Mouse (Mus musculus): ENCODE measurements around the gene Runx3. TPM values are rescaled to one million over a fixed set of nuclear protein-coding genes. Genes with fewer than 3 reads are reported as not detected.
A peak's percentile ranks its signal among the peaks of the same experiment; 100 is the strongest.

Runx3 gene
- polyA plus RNA-seq, 1 experiment from 2014 or later: 2.4 TPM

DNA sequence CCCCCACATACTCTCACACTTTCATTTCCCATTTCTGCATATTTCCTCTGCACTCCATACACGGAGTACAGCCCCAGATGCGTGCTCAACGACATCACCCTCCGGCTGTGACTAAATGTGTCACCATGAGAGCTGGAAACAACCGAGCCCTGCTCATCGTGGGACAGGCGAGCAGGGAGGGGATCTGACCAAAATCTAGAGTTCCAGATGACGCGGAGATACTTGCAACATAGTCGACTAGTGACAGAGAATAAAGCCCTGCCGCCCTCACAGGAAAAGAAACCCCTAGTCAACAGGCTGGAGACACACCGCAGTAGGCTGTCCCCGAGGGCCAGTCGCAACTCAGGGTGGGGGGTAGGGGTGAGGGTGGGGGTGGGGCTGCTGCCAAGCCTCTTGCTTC is 82.8 kb downstream of the Runx3 start:
- Histone ChIP-seq H3K27me3 (replicated peaks; ENCODE audit: control insufficient read depth, insufficient read depth, low read length) (peaks cover 30% of the 10 kb centered on the region), H3K4me2 (ENCODE audit: low read depth, low read length) (peak overlapping the region; percentile 64), H3K4me3 (ENCODE audit: low read depth, low read length) (peak overlapping the region; percentile 29), H3K36me3 (ENCODE audit: control insufficient read depth, insufficient read depth, low read length) (no peaks in the 10 kb centered on the region), H3K27ac (replicated peaks; ENCODE audit: low read depth, low read length) (no peak overlapping the region), H3K9ac (ENCODE audit: low read depth, low read length) (peak overlapping the region; percentile 37; the same call in 1 of the 2 replicates), H3K9me3 (ENCODE audit: control insufficient read depth, low read length) (no peaks in the 10 kb centered on the region), H3K4me1 (ENCODE audit: control insufficient read depth, insufficient read depth, low read length) (0 out of 2 replicates have a peak, but pooled peaks cover 5% of the 10 kb centered on the region)
- DNase-seq (ENCODE audit: low spot score): peak; percentile 44
- no peak for ATAC-seq (ENCODE audit: low read depth)
- WGBS: 5% methylated on average over 14 of the region's 14 CpGs

DNA sequence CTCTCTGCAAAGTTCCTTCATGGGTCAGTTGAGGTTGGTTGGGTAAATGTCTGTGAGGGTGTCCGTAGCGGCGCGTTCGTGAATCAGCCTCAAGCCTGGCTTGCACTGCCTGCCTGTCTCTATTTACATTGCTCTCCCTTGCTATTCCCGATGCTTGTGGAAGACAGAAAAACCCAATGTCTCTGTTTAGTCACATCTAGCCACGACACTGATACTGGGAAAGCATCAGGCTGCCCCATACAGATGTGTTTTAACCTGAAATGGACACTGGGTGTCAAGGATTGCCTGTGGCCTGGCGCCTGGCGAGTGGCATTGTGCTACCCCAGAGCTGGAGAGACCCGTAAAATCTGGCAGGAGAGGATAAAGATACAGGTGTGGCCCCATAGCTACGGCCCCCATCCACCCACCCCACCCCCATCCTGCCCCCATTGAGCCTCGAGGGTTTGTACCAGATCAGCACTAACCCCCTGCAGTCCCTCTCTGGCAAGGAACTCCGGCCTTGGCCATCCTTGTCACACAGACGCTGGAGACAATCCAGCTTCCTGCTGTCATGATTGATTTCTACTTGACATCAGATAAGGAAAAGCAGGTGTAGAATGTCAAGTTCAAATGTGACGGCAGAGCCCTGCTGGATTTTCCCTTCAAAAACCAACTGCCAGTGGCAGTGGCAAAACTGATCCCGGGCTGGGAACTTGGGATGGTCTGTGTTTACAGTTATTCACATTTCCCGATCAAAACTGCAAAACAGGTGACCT is 83.5 kb downstream of the Runx3 start:
- Histone ChIP-seq H3K27me3 (replicated peaks; ENCODE audit: control insufficient read depth, insufficient read depth, low read length) (peaks cover 30% of the 10 kb centered on the region), H3K4me2 (ENCODE audit: low read depth, low read length) (peak overlapping the region; percentile 64), H3K9me3 (ENCODE audit: control insufficient read depth, low read length) (no peaks in the 10 kb centered on the region), H3K4me3 (ENCODE audit: low read depth, low read length) (peak overlapping the region; percentile 29), H3K4me1 (ENCODE audit: control insufficient read depth, insufficient read depth, low read length) (0 out of 2 replicates have a peak, but pooled peaks cover 5% of the 10 kb centered on the region), H3K9ac (ENCODE audit: low read depth, low read length) (peak overlapping the region; percentile 37; the same call in 1 of the 2 replicates), H3K36me3 (ENCODE audit: control insufficient read depth, insufficient read depth, low read length) (no peaks in the 10 kb centered on the region), H3K27ac (replicated peaks; ENCODE audit: low read depth, low read length) (no peak overlapping the region)
- WGBS: 15% methylated on average over 17 of the region's 17 CpGs
- no peak for DNase-seq (ENCODE audit: low spot score)
- ATAC-seq (ENCODE audit: low read depth): no peak

DNA sequence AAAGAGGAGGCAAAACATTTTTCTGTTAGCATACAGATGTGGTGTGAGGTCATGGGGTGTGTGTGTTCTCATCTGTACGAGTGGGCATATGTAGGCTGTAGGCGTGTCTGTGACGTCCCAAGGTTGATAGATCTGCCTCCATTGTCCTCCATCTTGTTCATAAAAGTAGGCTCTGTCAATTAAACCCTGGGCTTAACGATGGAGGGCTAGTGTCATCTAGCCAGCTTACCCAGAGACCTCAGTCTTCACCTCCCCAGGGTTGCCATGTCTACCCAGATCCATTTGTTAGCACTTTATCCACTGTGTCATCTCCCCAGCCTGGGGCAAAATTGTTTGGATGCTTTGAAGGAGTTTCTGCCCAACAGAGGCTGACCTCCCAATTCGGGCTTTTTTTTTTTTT is 84.2 kb downstream of the Runx3 start:
- 58% methylated on average over 5 of the region's 5 CpGs for WGBS
- H3K27me3 ChIP-seq (replicated peaks; ENCODE audit: control insufficient read depth, insufficient read depth, low read length): peaks cover 30% of the 10 kb centered on the region
- no peak for ATAC-seq (ENCODE audit: low read depth)

GRCm38 (mm10) chr4:135205254-135205653 is 84.8 kb downstream of the Runx3 start:
- H3K4me2 ChIP-seq (ENCODE audit: low read depth, low read length): no peak overlapping the region
- no peaks in the 10 kb centered on the region for H3K36me3 ChIP-seq (ENCODE audit: control insufficient read depth, insufficient read depth, low read length)
- H3K4me1 ChIP-seq (ENCODE audit: control insufficient read depth, insufficient read depth, low read length): 0 out of 2 replicates have a peak, but pooled peaks cover 5% of the 10 kb centered on the region
- no peak for ATAC-seq (ENCODE audit: low read depth)
- 25% methylated on average over 5 of the region's 5 CpGs for WGBS
- peaks cover 30% of the 10 kb centered on the region for H3K27me3 ChIP-seq (replicated peaks; ENCODE audit: control insufficient read depth, insufficient read depth, low read length)
- DNase-seq (ENCODE audit: low spot score): no peak
- H3K27ac ChIP-seq (replicated peaks; ENCODE audit: low read depth, low read length): no peak overlapping the region
- H3K9me3 ChIP-seq (ENCODE audit: control insufficient read depth, low read length): peaks cover 1% of the 10 kb centered on the region; the same call in 1 of the 2 replicates
- no peak overlapping the region for H3K9ac ChIP-seq (ENCODE audit: low read depth, low read length)
- H3K4me3 ChIP-seq (ENCODE audit: low read depth, low read length): no peak overlapping the region

More for the DNA sequence above, 84.2 kb downstream of the Runx3 start:
- Histone ChIP-seq H3K4me1 (ENCODE audit: control insufficient read depth, insufficient read depth, low read length) (0 out of 2 replicates have a peak, but pooled peaks cover 5% of the 10 kb centered on the region), H3K4me2 (ENCODE audit: low read depth, low read length) (no peak overlapping the region), H3K27ac (replicated peaks; ENCODE audit: low read depth, low read length) (no peak overlapping the region), H3K4me3 (ENCODE audit: low read depth, low read length) (no peak overlapping the region), H3K9me3 (ENCODE audit: control insufficient read depth, low read length) (no peaks in the 10 kb centered on the region), H3K9ac (ENCODE audit: low read depth, low read length) (no peak overlapping the region), H3K36me3 (ENCODE audit: control insufficient read depth, insufficient read depth, low read length) (no peaks in the 10 kb centered on the region)
- no peak for DNase-seq (ENCODE audit: low spot score)

- WGBS: 2% methylated on average over 41 of the region's 47 CpGs
- no peak overlapping the region for H3K27ac ChIP-seq (replicated peaks; ENCODE audit: low read depth, low read length)
- ATAC-seq (ENCODE audit: low read depth): peak; percentile 64
Measured at GRCm38 (mm10) chr4:135205711-135206600, 85.5 kb downstream of the Runx3 start.

DNA sequence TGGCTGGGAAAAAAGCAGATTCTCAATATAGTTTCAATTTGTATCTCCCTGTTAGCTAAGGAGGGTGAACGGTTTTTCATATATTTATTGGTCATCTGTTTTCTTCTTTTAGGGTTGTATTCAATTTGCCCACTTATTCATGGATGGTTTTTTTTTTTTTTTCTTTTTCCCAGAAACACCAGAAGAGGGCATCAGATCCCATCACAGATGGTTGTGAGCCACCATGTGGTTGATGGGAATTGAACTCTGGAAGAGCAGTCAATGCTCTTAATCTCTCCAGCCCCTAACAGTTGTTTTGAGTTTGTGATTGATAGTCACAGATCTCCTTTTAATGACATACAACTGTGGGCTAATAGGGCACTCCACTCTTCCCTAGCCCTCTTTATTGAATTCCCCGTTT is 89.4 kb downstream of the Runx3 start:
- H3K4me2 ChIP-seq (ENCODE audit: low read depth, low read length): no peak overlapping the region
- no peak overlapping the region for H3K27ac ChIP-seq (replicated peaks; ENCODE audit: low read depth, low read length)
- H3K4me1 ChIP-seq (ENCODE audit: control insufficient read depth, insufficient read depth, low read length): no peaks in the 10 kb centered on the region
- 70% methylated on average over 2 of the region's 2 CpGs for WGBS
- H3K9me3 ChIP-seq (ENCODE audit: control insufficient read depth, low read length): peaks cover 6% of the 10 kb centered on the region; the same call in 1 of the 2 replicates
- DNase-seq (ENCODE audit: low spot score) (no peak), ATAC-seq (ENCODE audit: low read depth) (no peak)
- H3K36me3 ChIP-seq (ENCODE audit: control insufficient read depth, insufficient read depth, low read length): peaks cover 20% of the 10 kb centered on the region
- H3K4me3 ChIP-seq (ENCODE audit: low read depth, low read length): no peak overlapping the region
- no peak overlapping the region for H3K9ac ChIP-seq (ENCODE audit: low read depth, low read length)
- peaks cover 12% of the 10 kb centered on the region for H3K27me3 ChIP-seq (replicated peaks; ENCODE audit: control insufficient read depth, insufficient read depth, low read length)

More at GRCm38 (mm10) chr4:135205711-135206600, 85.5 kb downstream of the Runx3 start:
- H3K9ac ChIP-seq (ENCODE audit: low read depth, low read length): peak overlapping the region; percentile 46
- H3K4me3 ChIP-seq (ENCODE audit: low read depth, low read length): peak overlapping the region; percentile 39
- H3K4me2 ChIP-seq (ENCODE audit: low read depth, low read length): peak overlapping the region; percentile 78
- H3K27me3 ChIP-seq (replicated peaks; ENCODE audit: control insufficient read depth, insufficient read depth, low read length): peaks cover 30% of the 10 kb centered on the region
- H3K9me3 ChIP-seq (ENCODE audit: control insufficient read depth, low read length): peaks cover 6% of the 10 kb centered on the region; the same call in 1 of the 2 replicates
- no peaks in the 10 kb centered on the region for H3K36me3 ChIP-seq (ENCODE audit: control insufficient read depth, insufficient read depth, low read length)
- 0 out of 2 replicates have a peak, but pooled peaks cover 5% of the 10 kb centered on the region for H3K4me1 ChIP-seq (ENCODE audit: control insufficient read depth, insufficient read depth, low read length)
- peak; percentile 90 for DNase-seq (ENCODE audit: low spot score)

DNA sequence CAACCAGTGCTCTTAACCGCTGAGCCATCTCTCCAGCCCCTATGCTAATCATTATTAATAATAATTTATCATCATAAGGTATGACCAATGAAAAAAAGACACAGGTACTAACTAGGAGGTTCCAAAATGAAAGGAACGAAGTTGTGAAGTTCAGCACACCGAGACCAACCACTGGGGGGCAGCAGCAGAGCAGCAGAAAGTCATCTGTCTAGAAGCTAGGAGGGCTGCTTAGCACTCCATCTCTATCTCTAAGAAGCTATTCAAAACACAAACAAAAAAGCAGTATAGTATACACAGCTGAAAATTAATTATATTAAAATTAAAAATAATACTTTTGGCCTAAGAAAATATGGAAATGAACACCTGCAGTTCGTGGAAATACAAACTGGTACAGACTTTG is 99.2 kb downstream of the Runx3 start:
- Histone ChIP-seq H3K4me2 (ENCODE audit: low read depth, low read length) (no peak overlapping the region), H3K4me1 (ENCODE audit: control insufficient read depth, insufficient read depth, low read length) (no peaks in the 10 kb centered on the region), H3K27ac (replicated peaks; ENCODE audit: low read depth, low read length) (no peak overlapping the region), H3K27me3 (replicated peaks; ENCODE audit: control insufficient read depth, insufficient read depth, low read length) (no peaks in the 10 kb centered on the region), H3K9ac (ENCODE audit: low read depth, low read length) (no peak overlapping the region), H3K36me3 (ENCODE audit: control insufficient read depth, insufficient read depth, low read length) (peaks cover 73% of the 10 kb centered on the region), H3K9me3 (ENCODE audit: control insufficient read depth, low read length) (no peaks in the 10 kb centered on the region), H3K4me3 (ENCODE audit: low read depth, low read length) (no peak overlapping the region)
- DNase-seq (ENCODE audit: low spot score) (peak; percentile 89), ATAC-seq (ENCODE audit: low read depth) (peak; percentile 51; the same call in 1 of the 2 replicates)
- WGBS: 54% methylated on average over 4 of the region's 4 CpGs

- DNase-seq (ENCODE audit: low spot score) (no peak), ATAC-seq (ENCODE audit: low read depth) (no peak)
- 73% methylated on average over 3 of the region's 3 CpGs for WGBS
- Histone ChIP-seq H3K27ac (replicated peaks; ENCODE audit: low read depth, low read length) (no peak overlapping the region), H3K4me1 (ENCODE audit: control insufficient read depth, insufficient read depth, low read length) (no peaks in the 10 kb centered on the region), H3K36me3 (ENCODE audit: control insufficient read depth, insufficient read depth, low read length) (peaks cover 71% of the 10 kb centered on the region), H3K9me3 (ENCODE audit: control insufficient read depth, low read length) (no peaks in the 10 kb centered on the region), H3K27me3 (replicated peaks; ENCODE audit: control insufficient read depth, insufficient read depth, low read length) (no peaks in the 10 kb centered on the region), H3K4me3 (ENCODE audit: low read depth, low read length) (no peak overlapping the region), H3K4me2 (ENCODE audit: low read depth, low read length) (no peak overlapping the region), H3K9ac (ENCODE audit: low read depth, low read length) (no peak overlapping the region)
Measured at GRCm38 (mm10) chr4:135220641-135221040, 100.2 kb downstream of the Runx3 start.

All from embryonic facial prominence, embryonic 14.5 days (tissue).